Mouse (Mus musculus) midbrain, embryonic 13.5 days (tissue): ENCODE data around the gene Mrps34. TPM values are rescaled to one million over a fixed set of nuclear protein-coding genes. Genes with fewer than 3 reads are reported as not detected.

ENCODE experiments used
- polyA plus RNA-seq: library from polyadenylated mRNA; unstranded; fragments of >200 nt; fragmentation: Nextera tagmentation; extraction: Ambion mirVana; gene quantifications from 2 replicates; pipeline ENCODE4 v1.2.1, GENCODE M21; 2015

Mrps34 gene
- polyA plus RNA-seq, 1 experiment from 2014 or later = 82.3 TPM

Other genes with a start within 250 kb of the Mrps34 start
- 21.3 and 23.5 TPM in 2 replicates for gene Slc9a3r2, start 244.8 kb upstream of the Mrps34 start, polyA plus RNA-seq
- gene Npw, start 236.7 kb upstream of the Mrps34 start, polyA plus RNA-seq = not detected in 2 replicates
- 15.0 and 18.6 TPM in 2 replicates for gene Zfp598, start 225.4 kb upstream of the Mrps34 start, polyA plus RNA-seq
- 95.0 and 98.1 TPM in 2 replicates for gene Syngr3, start 205.2 kb upstream of the Mrps34 start, polyA plus RNA-seq
- gene Gfer, start 199.0 kb upstream of the Mrps34 start, polyA plus RNA-seq = 36.7 and 39.9 TPM in 2 replicates
- 1.7 and 2.2 TPM in 2 replicates for gene Noxo1, start 198.9 kb upstream of the Mrps34 start, polyA plus RNA-seq
- 81.4 and 84.3 TPM in 2 replicates for gene Tbl3, start 187.5 kb upstream of the Mrps34 start, polyA plus RNA-seq
- gene Rnf151, start 177.1 kb upstream of the Mrps34 start, polyA plus RNA-seq = not detected in 2 replicates
- gene Rps2, start 177.0 kb upstream of the Mrps34 start, polyA plus RNA-seq = 770 and 771 TPM in 2 replicates
- gene Ndufb10, start 170.6 kb upstream of the Mrps34 start, polyA plus RNA-seq = 257 and 260 TPM in 2 replicates
- gene Rpl3l, start 167.3 kb upstream of the Mrps34 start, polyA plus RNA-seq = not detected in 2 replicates
- gene Msrb1, start 158.5 kb upstream of the Mrps34 start, polyA plus RNA-seq = 18.0 and 19.6 TPM in 2 replicates
- 0.13 and 0.22 TPM in 2 replicates for gene Hs3st6, start 142.1 kb upstream of the Mrps34 start, polyA plus RNA-seq
- gene Meiob, start 90.8 kb upstream of the Mrps34 start, polyA plus RNA-seq = not detected in 2 replicates
- gene Hagh, start 55.0 kb upstream of the Mrps34 start, polyA plus RNA-seq = 43.9 and 49.7 TPM in 2 replicates
- 17.9 and 18.4 TPM in 2 replicates for gene Fahd1, start 44.8 kb upstream of the Mrps34 start, polyA plus RNA-seq
- 0.28 TPM in 1 of 2 replicates, not detected in the other for gene Igfals, start 29.1 kb upstream of the Mrps34 start, polyA plus RNA-seq
- gene Nubp2, start 8.8 kb upstream of the Mrps34 start, polyA plus RNA-seq = 68.2 and 75.3 TPM in 2 replicates
- 71.7 and 74.7 TPM in 2 replicates for gene Spsb3, start 8.5 kb upstream of the Mrps34 start, polyA plus RNA-seq
- 36.8 and 38.4 TPM in 2 replicates for gene Eme2, start within 50 bp of the Mrps34 start, polyA plus RNA-seq
- gene Nme3, start 1.4 kb downstream of the Mrps34 start, polyA plus RNA-seq = 74.1 and 76.8 TPM in 2 replicates
- gene Mapk8ip3, start 41.9 kb downstream of the Mrps34 start, polyA plus RNA-seq = 83.1 and 83.8 TPM in 2 replicates
- 146 and 161 TPM in 2 replicates for gene Jpt2, start 65.6 kb downstream of the Mrps34 start, polyA plus RNA-seq
- gene Cramp1l, start 120.7 kb downstream of the Mrps34 start, polyA plus RNA-seq = 7.0 and 8.2 TPM in 2 replicates
- 19.1 and 19.8 TPM in 2 replicates for gene Ift140, start 121.0 kb downstream of the Mrps34 start, polyA plus RNA-seq
- 9.4 and 10.8 TPM in 2 replicates for gene Tmem204, start 188.5 kb downstream of the Mrps34 start, polyA plus RNA-seq
- gene Telo2, start 220.9 kb downstream of the Mrps34 start, polyA plus RNA-seq = 45.3 and 48.0 TPM in 2 replicates
- not detected in 2 replicates for gene Ptx4, start 225.6 kb downstream of the Mrps34 start, polyA plus RNA-seq
- 29.1 and 29.7 TPM in 2 replicates for gene Clcn7, start 238.3 kb downstream of the Mrps34 start, polyA plus RNA-seq